In genomic region chr11:49997321-49997720, GRCm38 (mm10) we compare ENCODE assay signal across 15 mouse cellular contexts. TPM values are rescaled to one million over a fixed set of nuclear protein-coding genes. Genes with fewer than 3 reads are reported as not detected.
DNase-seq lines count a peak whose midpoint lies in the region; ATAC-seq and TF ChIP-seq lines count a peak whose summit lies in the region.
"Had no signal": no experiment of that assay in that cellular context is flagged by ENCODE, and none has a peak within 500 bp of the region (broad histone marks: within the 10 kb centered on the region; RNA-seq: fewer than 3 reads in every experiment).

No protein-coding gene starts in this region.

- no peak overlapping the region for H3K9ac ChIP-seq in kidney, embryonic 14.5 days (ENCODE audit: low read depth, low read length)
- H3K9ac ChIP-seq in heart, embryonic 12.5 days: no peak overlapping the region
- H3K9ac ChIP-seq in neural tube, embryonic 15.5 days (replicated peaks): no peak overlapping the region
- H3K9ac ChIP-seq: limb, embryonic 13.5 days; stomach, embryonic 15.5 days had no signal

- H3K9me3 ChIP-seq in kidney, embryonic 14.5 days (ENCODE audit: control insufficient read depth, low read length): no peaks in the 10 kb centered on the region
- H3K9me3 ChIP-seq in heart, embryonic 12.5 days (replicated peaks): 0 out of 2 replicates have a peak, but pooled peaks cover 3% of the 10 kb centered on the region
- H3K9me3 ChIP-seq in neural tube, embryonic 15.5 days (replicated peaks): no peaks in the 10 kb centered on the region
- H3K9me3 ChIP-seq: limb, embryonic 13.5 days; stomach, embryonic 15.5 days had no signal

- TF ChIP-seq POLR2A in kidney, adult 2 months (IDR thresholded peaks at IDR 0.05; ENCODE audit: low read depth, low read length): no peak

- H3K4me2 ChIP-seq in kidney, embryonic 14.5 days (replicated peaks; ENCODE audit: low read depth, low read length): no peak overlapping the region
- no peak overlapping the region for H3K4me2 ChIP-seq in heart, embryonic 12.5 days
- H3K4me2 ChIP-seq in neural tube, embryonic 15.5 days: no peak overlapping the region
- H3K4me2 ChIP-seq: limb, embryonic 13.5 days; stomach, embryonic 15.5 days had no signal

- no peak for TF ChIP-seq CTCF in kidney, adult 2 months (conservative IDR thresholded peaks at IDR 0.05; ENCODE audit: insufficient read depth, insufficient read length, low read depth, low read length)

- H3K4me1 ChIP-seq in kidney, adult 2 months (ENCODE audit: control insufficient read depth, insufficient read depth, low read length): peaks cover 11% of the 10 kb centered on the region
- no peaks in the 10 kb centered on the region for H3K4me1 ChIP-seq in kidney, embryonic 14.5 days (ENCODE audit: control insufficient read depth, insufficient read depth, low read length)
- H3K4me1 ChIP-seq in heart, embryonic 12.5 days (replicated peaks): no peaks in the 10 kb centered on the region
- no peaks in the 10 kb centered on the region for H3K4me1 ChIP-seq in neural tube, embryonic 15.5 days
- H3K4me1 ChIP-seq: limb, embryonic 13.5 days; stomach, embryonic 15.5 days had no signal

- H3K27me3 ChIP-seq in kidney, adult 2 months (replicated peaks; ENCODE audit: control insufficient read depth, insufficient read depth, low read length): no peaks in the 10 kb centered on the region
- no peaks in the 10 kb centered on the region for H3K27me3 ChIP-seq in kidney, embryonic 14.5 days (ENCODE audit: control insufficient read depth, insufficient read depth, low read length)
- H3K27me3 ChIP-seq in heart, embryonic 12.5 days (replicated peaks): no peaks in the 10 kb centered on the region
- no peaks in the 10 kb centered on the region for H3K27me3 ChIP-seq in neural tube, embryonic 15.5 days (replicated peaks)
- H3K27me3 ChIP-seq: CH12.LX; limb, embryonic 13.5 days; stomach, embryonic 15.5 days had no signal

- no peak overlapping the region for H3K4me3 ChIP-seq in kidney, adult 2 months (ENCODE audit: insufficient read depth, low read depth, low read length)
- H3K4me3 ChIP-seq in kidney, embryonic 14.5 days (ENCODE audit: low read length): no peak overlapping the region
- H3K4me3 ChIP-seq in heart, embryonic 12.5 days: no peak overlapping the region
- no peak overlapping the region for H3K4me3 ChIP-seq in neural tube, embryonic 15.5 days (replicated peaks)
- H3K4me3 ChIP-seq: erythroblast, embryonic 14.5 days; limb, embryonic 13.5 days; stomach, embryonic 15.5 days had no signal

- WGBS in kidney, adult 2 months: 48% methylated on average over 5 of the region's 5 CpGs
- 74% methylated on average over 5 of the region's 5 CpGs for WGBS in kidney, embryonic 14.5 days
- whole genome bisulfite sequencing in heart, embryonic 12.5 days: 77% methylated on average over 5 of the region's 5 CpGs
- 77% methylated on average over 5 of the region's 5 CpGs for WGBS in neural tube, embryonic 15.5 days

- no peak for ATAC-seq in kidney, embryonic 14.5 days (ENCODE audit: low FRiP score, low TSS enrichment)
- peak; percentile 84 for ATAC-seq in granulocyte monocyte progenitor cell, adult 5-6 weeks (replicated peaks; ENCODE audit: poor library complexity, severe bottlenecking)
- peak; percentile 92 for ATAC-seq in megakaryocyte, adult 5-6 weeks (ENCODE audit: poor library complexity, severe bottlenecking)
- no peak for ATAC-seq in heart, embryonic 12.5 days (ENCODE audit: insufficient number of reproducible peaks, low FRiP score)
- no peak for ATAC-seq in neural tube, embryonic 15.5 days (ENCODE audit: low FRiP score)
- ATAC-seq: hindbrain, postnatal 0 days had no signal

- no peaks in the 10 kb centered on the region for H3K36me3 ChIP-seq in kidney, adult 2 months (ENCODE audit: control insufficient read depth, insufficient read depth, low read length)
- H3K36me3 ChIP-seq in kidney, embryonic 14.5 days (ENCODE audit: control insufficient read depth, insufficient read depth, low read length): no peaks in the 10 kb centered on the region
- H3K36me3 ChIP-seq in heart, embryonic 12.5 days: no peaks in the 10 kb centered on the region
- no peaks in the 10 kb centered on the region for H3K36me3 ChIP-seq in neural tube, embryonic 15.5 days
- H3K36me3 ChIP-seq: limb, embryonic 13.5 days; stomach, embryonic 15.5 days had no signal

- no peak overlapping the region for H3K27ac ChIP-seq in kidney, adult 2 months (ENCODE audit: insufficient read depth, low read depth, low read length)
- no peak overlapping the region for H3K27ac ChIP-seq in kidney, embryonic 14.5 days (ENCODE audit: low read depth, low read length)
- H3K27ac ChIP-seq in heart, embryonic 12.5 days (ENCODE audit: poor library complexity, severe bottlenecking): no peak overlapping the region
- no peak overlapping the region for H3K27ac ChIP-seq in neural tube, embryonic 15.5 days (replicated peaks)
- H3K27ac ChIP-seq: hindbrain, postnatal 0 days; limb, embryonic 13.5 days; macrophage; stomach, embryonic 15.5 days had no signal

- peak; percentile 87 for DNase-seq in kidney, adult 2 months
- peak; percentile 51 for DNase-seq in A20 (ENCODE audit: low read depth, low spot score)
- DNase-seq in gastrocnemius, postnatal 4 days (ENCODE audit: low spot score in 2 of 2): no peak
- DNase-seq: adrenal gland, postnatal 14 days had no signal

RNA-seq across cellular contexts. Expression of gene Rnf130, which starts 27.8 kb away (rescaled TPM):
- 60.1 and 69.5 TPM in 2 replicates for polyA plus RNA-seq in kidney, adult 2 months (2012; rRNA removed)
- 69.3 and 71.2 TPM in 2 replicates for polyA plus RNA-seq in kidney, embryonic 14.5 days (2014; fragmentation: Nextera tagmentation; extraction: Ambion mirVana)
- total RNA-seq in granulocyte monocyte progenitor cell, adult 5-6 weeks (2014; fragmentation: Nextera tagmentation): 164 and 170 TPM in 2 replicates
- 230 and 235 TPM in 2 replicates for total RNA-seq in granulocyte monocyte progenitor cell, adult 5-6 weeks (2017)
- 424 and 462 TPM in 2 replicates for total RNA-seq in megakaryocyte, adult 5-6 weeks (2015)
- 408 and 436 TPM in 2 replicates for total RNA-seq in megakaryocyte, adult 5-6 weeks (2017)
- 10 to 100 TPM; 41.3 to 44.0 TPM for total RNA-seq in gastrocnemius, postnatal 4 days (2021)
- polyA plus RNA-seq in heart, embryonic 12.5 days (2016; fragmentation: Nextera tagmentation; extraction: Ambion mirVana): 32.8 and 36.0 TPM in 2 replicates
- polyA plus RNA-seq in neural tube, embryonic 15.5 days (2015; fragmentation: Nextera tagmentation; extraction: Ambion mirVana): 56.8 and 58.5 TPM in 2 replicates
- total RNA-seq: CH12.LX had no signal

Comparison
In these comparisons a context has a peak if more than half of its experiments do, and no peak if none do; other contexts are left out.
1. DNase-seq: peak in kidney, adult 2 months (single experiment) and A20 (single experiment); none in gastrocnemius, postnatal 4 days (0 of 2).
2. ATAC-seq: peak in granulocyte monocyte progenitor cell, adult 5-6 weeks (single experiment) and megakaryocyte, adult 5-6 weeks (single experiment); none in kidney, embryonic 14.5 days (single experiment), heart, embryonic 12.5 days (single experiment) and neural tube, embryonic 15.5 days (single experiment).